Mouse (Mus musculus) forebrain, embryonic 16.5 days (tissue): ENCODE results near the gene 4930595D18Rik. TPM values are rescaled to one million over a fixed set of nuclear protein-coding genes. Genes with fewer than 3 reads are reported as not detected.
A peak's percentile ranks its signal among the peaks of the same experiment; 100 is the strongest.

ENCODE experiments used
- ATAC-seq: fragments of 200-750 bp; cut with Nextera tagmentation; 2 replicates; pipeline ENCODE4 v1.8.0; 2017; ENCODE audit warnings: mild to moderate bottlenecking, moderate library complexity
- H3K27ac ChIP-seq: fragments of 300-500 bp; sonication (generic); 2 replicates; pipeline ENCODE4 v1.5.1; 2014; ENCODE audit warnings: low read length, control low read depth
- H3K27me3 ChIP-seq: fragments of 300-500 bp; sonication (generic); replicated peaks from 2 replicates; pipeline ENCODE4 v1.6.1; 2014; ENCODE audit warnings: low read length; ENCODE audit not compliant: control insufficient read depth, insufficient read depth
- H3K36me3 ChIP-seq: fragments of 300-500 bp; sonication (generic); 2 replicates; pipeline ENCODE4 v1.6.1; 2014; ENCODE audit not compliant: control insufficient read depth, insufficient read depth
- H3K4me1 ChIP-seq: fragments of 300-500 bp; sonication (generic); replicated peaks from 2 replicates; pipeline ENCODE4 v1.6.1; 2014; ENCODE audit warnings: low read length; ENCODE audit not compliant: control insufficient read depth, insufficient read depth
- H3K4me2 ChIP-seq: fragments of 300-500 bp; sonication (generic); 2 replicates; pipeline ENCODE4 v1.6.1; 2014; ENCODE audit warnings: mild to moderate bottlenecking, low read length, control low read depth
- H3K4me3 ChIP-seq: fragments of 300-500 bp; sonication (generic); replicated peaks from 2 replicates; pipeline ENCODE4 v1.5.1; 2014; ENCODE audit warnings: mild to moderate bottlenecking, low read length, control low read depth
- H3K9ac ChIP-seq: fragments of 300-500 bp; sonication (generic); replicated peaks from 2 replicates; pipeline ENCODE4 v1.6.1; 2014; ENCODE audit warnings: low read depth, low read length, control low read depth
- H3K9me3 ChIP-seq: fragments of 300-500 bp; sonication (generic); 2 replicates; pipeline ENCODE4 v1.6.1; 2016; ENCODE audit warnings: low read length; ENCODE audit not compliant: control insufficient read depth
- WGBS: fragments of 180-500 bp; shearing (Covaris S2); extraction: QIAGEN DNeasy Blood & Tissue Kit; methylation state at CpG from one replicate; pipeline ENCODE4 v1.1.7; 2014; 5-methylcytosine and 5-hydroxymethylcytosine counted together
- polyA plus RNA-seq: library from polyadenylated mRNA; unstranded; fragments of >200 nt; fragmentation: Nextera tagmentation; extraction: Ambion mirVana; gene quantifications from 2 replicates; pipeline ENCODE4 v1.2.1, GENCODE M21; 2015

4930595D18Rik gene
- polyA plus RNA-seq, 1 experiment from 2014 or later: not detected

DNA sequence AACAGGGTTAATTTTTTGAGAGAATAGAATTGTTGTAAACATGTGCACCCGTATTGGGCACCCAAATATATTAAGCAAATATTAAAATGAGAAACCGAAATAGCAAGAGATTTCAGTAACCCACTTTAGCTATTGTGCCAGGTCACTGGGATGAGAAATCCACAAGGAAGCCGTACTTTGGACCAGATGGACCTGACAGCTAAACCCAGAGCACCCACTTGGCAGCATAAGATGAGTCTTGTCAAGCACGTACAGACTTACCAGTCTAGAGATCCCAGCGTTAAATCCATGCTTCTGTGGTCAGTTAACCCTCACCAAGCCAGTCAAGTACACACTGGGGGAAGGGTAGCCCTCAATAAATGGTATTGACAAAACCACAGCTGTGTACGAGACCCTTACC is 58.6 kb downstream of the 4930595D18Rik start:
- H3K9me3 ChIP-seq: no peaks in the 10 kb centered on the region
- H3K4me2 ChIP-seq: no peak overlapping the region
- no peak overlapping the region for H3K27ac ChIP-seq
- no peak overlapping the region for H3K4me3 ChIP-seq
- H3K4me1 ChIP-seq: peaks cover 7% of the 10 kb centered on the region; the same call in 1 of the 2 replicates
- H3K36me3 ChIP-seq: no peaks in the 10 kb centered on the region
- no peak overlapping the region for H3K9ac ChIP-seq
- no peak for ATAC-seq
- no peaks in the 10 kb centered on the region for H3K27me3 ChIP-seq
- WGBS: 70% methylated on average over 6 of the region's 6 CpGs

DNA sequence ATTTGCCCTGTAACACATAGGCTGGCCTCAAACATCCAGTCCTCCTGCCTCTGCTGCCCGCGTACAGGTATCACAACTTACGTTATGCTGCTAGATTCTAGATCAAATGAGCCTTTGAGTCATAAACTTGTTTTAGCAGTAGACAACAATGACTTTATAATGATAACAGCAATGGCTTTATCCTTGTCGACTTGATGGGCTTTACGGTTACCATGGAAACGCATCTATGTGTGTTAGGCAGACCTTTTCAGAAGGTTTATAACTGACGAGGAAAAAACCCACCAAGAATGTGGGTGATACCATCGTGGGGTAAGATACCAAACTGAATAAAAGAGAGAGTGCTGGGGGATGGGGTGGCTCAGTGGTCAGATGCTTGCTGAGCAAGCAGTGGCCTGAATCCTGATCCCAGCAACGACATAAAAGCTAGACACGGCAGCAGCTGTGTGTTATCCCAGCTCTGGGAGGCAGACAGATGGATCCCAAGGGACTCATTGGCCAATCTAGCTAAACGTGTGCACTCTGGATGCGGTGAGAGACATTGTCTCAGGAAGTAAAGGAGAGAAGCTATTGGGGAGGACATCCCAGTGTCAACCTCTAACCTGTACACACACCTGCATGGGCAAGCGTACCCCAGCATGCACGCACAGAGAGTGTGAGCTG is 59.6 kb downstream of the 4930595D18Rik start:
- no peak overlapping the region for H3K9ac ChIP-seq
- H3K27me3 ChIP-seq: no peaks in the 10 kb centered on the region
- no peak for ATAC-seq
- 66% methylated on average over 14 of the region's 14 CpGs for WGBS
- no peak overlapping the region for H3K4me3 ChIP-seq
- H3K36me3 ChIP-seq: no peaks in the 10 kb centered on the region
- H3K27ac ChIP-seq: peak overlapping the region; percentile 17; the same call in 1 of the 2 replicates
- no peaks in the 10 kb centered on the region for H3K9me3 ChIP-seq
- H3K4me2 ChIP-seq: no peak overlapping the region
- H3K4me1 ChIP-seq: peaks cover 7% of the 10 kb centered on the region; the same call in 1 of the 2 replicates

DNA sequence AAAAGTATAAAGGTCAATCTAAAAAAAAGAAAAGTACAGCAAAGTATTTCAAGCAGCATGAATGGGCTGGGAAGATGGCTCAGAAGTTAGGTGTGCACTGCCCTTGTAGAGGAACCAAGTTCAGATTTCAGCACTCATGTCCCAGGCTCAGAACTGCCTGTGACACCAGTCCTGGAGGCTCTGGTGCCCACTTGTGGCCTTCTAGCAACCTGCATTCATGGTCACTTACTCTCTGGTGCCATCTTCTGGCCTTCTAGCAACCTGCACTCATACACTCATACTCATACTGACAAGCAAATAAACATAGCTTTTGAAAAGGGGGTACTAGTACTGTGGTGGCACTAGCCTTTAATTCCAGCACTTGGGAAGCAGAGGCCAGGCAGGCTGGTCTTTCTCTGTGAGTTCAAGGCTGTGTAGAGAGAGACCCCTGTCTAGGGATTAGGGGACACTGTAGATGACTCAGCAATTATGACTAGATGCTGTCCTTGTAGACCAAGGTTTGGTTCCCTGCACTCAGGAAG is 61.9 kb downstream of the 4930595D18Rik start:
- H3K4me1 ChIP-seq: peaks cover 7% of the 10 kb centered on the region; the same call in 1 of the 2 replicates
- H3K27me3 ChIP-seq: no peaks in the 10 kb centered on the region
- no peak overlapping the region for H3K4me2 ChIP-seq
- H3K4me3 ChIP-seq: no peak overlapping the region
- H3K9me3 ChIP-seq: no peaks in the 10 kb centered on the region
- H3K36me3 ChIP-seq: no peaks in the 10 kb centered on the region
- H3K27ac ChIP-seq: no peak overlapping the region
- no peak for ATAC-seq
- H3K9ac ChIP-seq: no peak overlapping the region

DNA sequence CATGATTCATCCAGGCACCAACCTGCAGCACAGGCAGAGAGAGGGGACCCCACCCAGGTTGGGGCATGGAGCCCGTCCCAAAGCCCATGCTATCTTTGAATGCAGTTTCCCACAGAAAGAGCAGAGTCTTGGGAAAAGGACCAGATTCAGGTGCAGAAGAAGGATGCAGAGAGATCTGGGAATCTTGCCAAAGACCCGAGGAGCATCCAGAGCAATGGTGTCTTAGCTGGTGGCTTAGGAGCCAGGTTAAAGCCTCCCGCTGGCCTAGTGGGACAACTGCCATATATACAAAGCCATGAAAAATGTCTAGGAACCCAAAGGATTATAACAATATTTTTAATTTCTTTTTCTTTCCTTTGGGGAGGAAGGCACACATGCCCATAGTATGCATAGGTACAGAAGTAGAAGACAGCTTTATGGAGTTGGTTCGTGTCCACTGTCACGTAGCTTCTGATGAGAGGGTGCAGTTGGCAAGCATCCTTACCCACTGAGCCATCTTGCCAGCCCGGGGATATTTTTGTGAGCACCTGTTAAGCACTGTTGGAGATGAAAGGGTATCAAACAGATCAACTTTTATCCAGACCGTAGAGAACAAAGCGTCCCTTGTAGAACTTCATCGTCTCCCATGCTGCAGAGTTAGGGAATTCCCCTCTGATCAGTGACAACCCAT is 63.2 kb downstream of the 4930595D18Rik start:
- ATAC-seq: no peak
- no peak overlapping the region for H3K4me2 ChIP-seq
- H3K4me3 ChIP-seq: no peak overlapping the region
- H3K4me1 ChIP-seq: peaks cover 7% of the 10 kb centered on the region; the same call in 1 of the 2 replicates
- no peaks in the 10 kb centered on the region for H3K9me3 ChIP-seq
- WGBS: 90% methylated on average over 9 of the region's 9 CpGs
- no peak overlapping the region for H3K27ac ChIP-seq
- H3K36me3 ChIP-seq: peaks cover 2% of the 10 kb centered on the region; the same call in 1 of the 2 replicates
- no peak overlapping the region for H3K9ac ChIP-seq
- no peaks in the 10 kb centered on the region for H3K27me3 ChIP-seq

DNA sequence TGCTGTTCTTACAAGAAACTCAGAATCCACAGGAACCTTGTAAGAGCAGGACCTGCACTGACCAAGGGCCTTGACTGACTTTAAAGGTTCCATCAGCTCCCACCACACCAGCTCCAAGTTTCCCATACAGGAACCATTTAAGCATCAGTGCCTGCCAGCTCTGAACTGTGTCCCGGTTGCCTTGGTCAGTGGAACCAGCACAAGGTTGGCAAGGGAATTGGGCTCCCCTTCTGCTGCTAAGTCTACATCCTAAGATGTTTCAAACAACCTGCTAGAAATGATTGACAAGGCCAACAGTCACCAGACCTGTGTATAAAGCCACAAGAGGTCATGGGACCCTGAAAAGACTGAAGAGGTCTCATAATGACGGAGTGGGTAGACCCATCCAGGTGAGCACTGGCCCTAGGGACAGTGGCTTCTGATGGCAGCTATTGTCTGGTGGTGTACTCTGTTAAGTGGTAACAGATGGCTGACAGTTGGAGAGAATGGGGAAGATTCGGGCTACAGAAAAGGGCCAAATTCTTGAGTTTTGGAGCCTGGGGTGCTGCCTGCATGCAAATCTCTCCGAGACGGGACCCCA is 64.7 kb downstream of the 4930595D18Rik start:
- Histone ChIP-seq H3K36me3 (peaks cover 2% of the 10 kb centered on the region; the same call in 1 of the 2 replicates), H3K4me1 (peaks cover 1% of the 10 kb centered on the region; the same call in 1 of the 2 replicates), H3K9ac (no peak overlapping the region), H3K27ac (no peak overlapping the region), H3K4me3 (no peak overlapping the region), H3K4me2 (no peak overlapping the region), H3K9me3 (no peaks in the 10 kb centered on the region), H3K27me3 (no peaks in the 10 kb centered on the region)
- WGBS: 91% methylated on average over 5 of the region's 5 CpGs
- ATAC-seq: no peak

DNA sequence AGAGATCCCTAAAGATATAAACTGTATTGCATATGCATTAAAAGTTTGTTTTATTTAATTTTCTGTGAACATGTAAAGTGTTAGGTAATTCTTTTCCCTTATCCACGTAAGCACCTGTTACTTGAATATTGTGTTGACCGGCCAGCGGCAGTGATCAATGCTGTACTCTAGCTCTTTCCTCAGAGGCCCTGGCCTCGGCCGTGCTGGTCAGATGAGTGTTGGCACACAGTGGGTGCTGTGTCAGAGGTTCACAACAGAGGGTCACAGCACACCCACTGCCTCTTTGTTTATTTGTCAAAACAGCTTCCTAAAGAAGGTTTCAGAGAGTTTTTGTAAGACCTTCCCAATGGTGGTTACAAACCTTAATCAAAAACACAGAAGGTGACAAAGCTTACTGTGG is 69.7 kb downstream of the 4930595D18Rik start:
- H3K4me2 ChIP-seq: no peak overlapping the region
- WGBS: 77% methylated on average over 5 of the region's 5 CpGs

DNA sequence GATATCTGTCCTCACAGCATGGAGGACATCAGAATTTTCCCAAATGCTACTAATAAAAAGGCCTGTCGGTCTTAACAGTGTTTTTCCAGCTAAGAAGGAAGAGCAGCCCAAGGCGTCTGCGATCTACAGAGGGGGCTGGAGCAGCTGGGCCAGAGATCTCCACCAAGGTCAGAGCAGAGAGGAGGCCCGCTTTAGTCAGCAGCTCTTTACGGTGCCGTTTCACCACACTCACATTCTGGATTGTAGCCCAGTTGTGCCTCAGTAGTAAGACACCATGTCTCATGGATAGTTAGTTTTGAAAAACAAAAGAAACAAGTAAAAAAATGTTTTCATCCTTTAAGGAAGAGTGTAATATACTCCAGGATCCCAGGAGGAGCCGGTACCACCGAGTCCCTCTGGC is 73.1 kb downstream of the 4930595D18Rik start:
- H3K36me3 ChIP-seq: peaks cover 25% of the 10 kb centered on the region
- no peak overlapping the region for H3K4me3 ChIP-seq
- H3K9ac ChIP-seq: no peak overlapping the region
- no peak overlapping the region for H3K27ac ChIP-seq
- H3K4me2 ChIP-seq: no peak overlapping the region
- ATAC-seq: no peak
- WGBS: 90% methylated on average over 8 of the region's 8 CpGs
- no peaks in the 10 kb centered on the region for H3K9me3 ChIP-seq
- H3K4me1 ChIP-seq: no peaks in the 10 kb centered on the region
- H3K27me3 ChIP-seq: no peaks in the 10 kb centered on the region

More for the DNA sequence above, 69.7 kb downstream of the 4930595D18Rik start:
- H3K4me3 ChIP-seq: no peak overlapping the region
- no peaks in the 10 kb centered on the region for H3K4me1 ChIP-seq
- no peak for ATAC-seq
- H3K36me3 ChIP-seq: peaks cover 19% of the 10 kb centered on the region
- H3K27ac ChIP-seq: no peak overlapping the region
- H3K9me3 ChIP-seq: no peaks in the 10 kb centered on the region
- H3K27me3 ChIP-seq: no peaks in the 10 kb centered on the region
- no peak overlapping the region for H3K9ac ChIP-seq

Other genes starting within 250 kb of the 4930595D18Rik start
- gene Ankrd9, start 205.5 kb downstream of the 4930595D18Rik start, polyA plus RNA-seq: 6.1 TPM in 2 replicates
- 7.6 and 8.3 TPM in 2 replicates for gene Rcor1, start 145.1 kb downstream of the 4930595D18Rik start, polyA plus RNA-seq
- gene Traf3, start 18.1 kb downstream of the 4930595D18Rik start, polyA plus RNA-seq: 14.0 and 15.8 TPM in 2 replicates
- 6.8 and 8.2 TPM in 2 replicates for gene Amn, start 86.6 kb upstream of the 4930595D18Rik start, polyA plus RNA-seq
- 33.6 and 39.9 TPM in 2 replicates for gene Cdc42bpb, start 193.2 kb upstream of the 4930595D18Rik start, polyA plus RNA-seq
- gene Lbhd2, start 222.3 kb upstream of the 4930595D18Rik start, polyA plus RNA-seq: 1.3 and 4.5 TPM in 2 replicates
- 1.9 and 2.5 TPM in 2 replicates for gene Exoc3l4, start 232.5 kb upstream of the 4930595D18Rik start, polyA plus RNA-seq